Mouse (Mus musculus) stomach, postnatal 0 days (tissue): ENCODE results near the gene Rap1gap. TPM values are rescaled to one million over a fixed set of nuclear protein-coding genes. Genes with fewer than 3 reads are reported as not detected.
A peak's percentile ranks its signal among the peaks of the same experiment; 100 is the strongest.

Source experiments
- ATAC-seq: fragments of 200-750 bp; cut with Nextera tagmentation; 2 replicates; pipeline ENCODE4 v1.8.0; 2017; ENCODE audit not compliant: low FRiP score, low TSS enrichment
- DNase-seq: peaks from one replicate; pipeline ENCODE4 v3.0.0-alpha.2; 2016; ENCODE audit warnings: low spot score
- H3K27ac ChIP-seq: fragments of 300-500 bp; sonication (generic); replicated peaks from 2 replicates; pipeline ENCODE4 v1.5.1; 2014; ENCODE audit warnings: mild to moderate bottlenecking, control low read depth
- H3K27me3 ChIP-seq: fragments of 300-500 bp; sonication (generic); 2 replicates; pipeline ENCODE4 v1.6.1; 2014; ENCODE audit warnings: low read length; ENCODE audit not compliant: control insufficient read depth, insufficient read depth
- H3K36me3 ChIP-seq: fragments of 300-500 bp; sonication (generic); 2 replicates; pipeline ENCODE4 v1.6.1; 2014; ENCODE audit warnings: low read length, mixed read lengths; ENCODE audit not compliant: control insufficient read depth, insufficient read depth
- H3K4me1 ChIP-seq: fragments of 300-500 bp; sonication (generic); replicated peaks from 2 replicates; pipeline ENCODE4 v1.6.1; 2014; ENCODE audit warnings: antibody characterized with exemption; ENCODE audit not compliant: control insufficient read depth, insufficient read depth
- H3K4me2 ChIP-seq: fragments of 300-500 bp; sonication (generic); replicated peaks from 2 replicates; pipeline ENCODE4 v1.6.1; 2014; ENCODE audit warnings: low read depth, mild to moderate bottlenecking, control low read depth, moderate library complexity
- H3K4me3 ChIP-seq: fragments of 300-500 bp; sonication (generic); 2 replicates; pipeline ENCODE4 v1.5.1; 2014; ENCODE audit warnings: low read depth, low read length, control low read depth
- H3K9ac ChIP-seq: fragments of 300-500 bp; sonication (generic); 2 replicates; pipeline ENCODE4 v1.6.1; 2014; ENCODE audit warnings: mild to moderate bottlenecking, low read length, control low read depth, mixed read lengths
- H3K9me3 ChIP-seq: fragments of 300-500 bp; sonication (generic); 2 replicates; pipeline ENCODE4 v1.6.1; 2016; ENCODE audit warnings: low read length; ENCODE audit not compliant: control insufficient read depth
- CTCF ChIP-seq: IDR thresholded peaks from 2 replicates; pipeline ENCODE4 v1.5.1; 2016; ENCODE audit warnings: antibody characterized with exemption, low read depth, mild to moderate bottlenecking, moderate library complexity
- EP300 ChIP-seq: optimal IDR thresholded peaks from 2 replicates; pipeline ENCODE3; 2016; ENCODE audit warnings: antibody characterized with exemption
- WGBS: fragments of 180-500 bp; shearing (Covaris S2); extraction: QIAGEN DNeasy Blood & Tissue Kit; methylation state at CpG from one replicate; pipeline ENCODE4 v1.1.7; 2014; 5-methylcytosine and 5-hydroxymethylcytosine counted together
- polyA plus RNA-seq: library from polyadenylated mRNA; unstranded; fragments of >200 nt; fragmentation: Nextera tagmentation; extraction: Ambion mirVana; gene quantifications from 2 replicates; pipeline ENCODE4 v1.2.1, GENCODE M21; 2015

Rap1gap gene
- polyA plus RNA-seq, 1 experiment from 2014 or later = 70.1 TPM

- DNase-seq (no peak), ATAC-seq (no peak; the same call in 1 of the 2 replicates)
- TF ChIP-seq EP300 (no peak), CTCF (no peak)
- Histone ChIP-seq H3K9ac (peak overlapping the region; percentile 65), H3K27me3 (no peaks in the 10 kb centered on the region), H3K36me3 (no peaks in the 10 kb centered on the region), H3K4me3 (peak overlapping the region; percentile 49), H3K27ac (no peak overlapping the region), H3K4me1 (no peaks in the 10 kb centered on the region), H3K4me2 (peak overlapping the region; percentile 85), H3K9me3 (no peaks in the 10 kb centered on the region)
- 14% methylated on average over 13 of the region's 15 CpGs for WGBS
Observed at GRCm38 (mm10) chr4:137664980-137665675, 602 bp downstream of the Rap1gap start.

- Histone ChIP-seq H3K9me3 (no peaks in the 10 kb centered on the region), H3K9ac (no peak overlapping the region), H3K36me3 (no peaks in the 10 kb centered on the region), H3K4me1 (no peaks in the 10 kb centered on the region), H3K4me2 (no peak overlapping the region), H3K4me3 (no peak overlapping the region), H3K27me3 (no peaks in the 10 kb centered on the region), H3K27ac (no peak overlapping the region)
- ATAC-seq = no peak
- no peak for DNase-seq
- WGBS = 89% methylated on average over 5 of the region's 5 CpGs
- TF ChIP-seq EP300 (no peak), CTCF (no peak)
Observed at GRCm38 (mm10) chr4:137665791-137666190, 1.3 kb downstream of the Rap1gap start.

- 58% methylated on average over 5 of the region's 5 CpGs for WGBS
- ATAC-seq = no peak
- no peaks in the 10 kb centered on the region for H3K4me1 ChIP-seq
- no peak overlapping the region for H3K4me3 ChIP-seq
- H3K9me3 ChIP-seq = no peaks in the 10 kb centered on the region
- no peaks in the 10 kb centered on the region for H3K36me3 ChIP-seq
- TF ChIP-seq EP300 (no peak), CTCF (no peak)
- no peak overlapping the region for H3K27ac ChIP-seq
- no peak overlapping the region for H3K4me2 ChIP-seq
- H3K27me3 ChIP-seq = no peaks in the 10 kb centered on the region
- no peak for DNase-seq
- 0 out of 2 replicates have a peak overlapping the region, but pooled peaks have one; percentile 23 for H3K9ac ChIP-seq
Observed at GRCm38 (mm10) chr4:137666283-137666957, 1.9 kb downstream of the Rap1gap start.

GRCm38 (mm10) chr4:137666958-137667345 lies 2.4 kb downstream of the Rap1gap start:
- H3K4me2 ChIP-seq = no peak overlapping the region
- WGBS = 73% methylated on average over 8 of the region's 8 CpGs
- H3K27ac ChIP-seq = no peak overlapping the region
- no peak overlapping the region for H3K4me3 ChIP-seq
- 0 out of 2 replicates have a peak overlapping the region, but pooled peaks have one; percentile 23 for H3K9ac ChIP-seq
- ATAC-seq (no peak), DNase-seq (no peak)
- H3K4me1 ChIP-seq = no peaks in the 10 kb centered on the region
- no peaks in the 10 kb centered on the region for H3K36me3 ChIP-seq
- no peaks in the 10 kb centered on the region for H3K9me3 ChIP-seq
- H3K27me3 ChIP-seq = no peaks in the 10 kb centered on the region
- TF ChIP-seq EP300 (no peak), CTCF (no peak)

- WGBS = 49% methylated on average over 5 of the region's 5 CpGs
- no peaks in the 10 kb centered on the region for H3K36me3 ChIP-seq
- DNase-seq (no peak), ATAC-seq (no peak)
- no peaks in the 10 kb centered on the region for H3K9me3 ChIP-seq
- H3K27ac ChIP-seq = no peak overlapping the region
- no peak overlapping the region for H3K9ac ChIP-seq
- no peak overlapping the region for H3K4me2 ChIP-seq
- no peak for TF ChIP-seq CTCF
- no peak for TF ChIP-seq EP300
- H3K4me1 ChIP-seq = no peaks in the 10 kb centered on the region
- no peaks in the 10 kb centered on the region; the same call in 1 of the 2 replicates for H3K27me3 ChIP-seq
- no peak overlapping the region for H3K4me3 ChIP-seq
Observed at GRCm38 (mm10) chr4:137667747-137668146, 3.2 kb downstream of the Rap1gap start.
